Mouse (Mus musculus) stomach, postnatal 0 days (tissue): Measurements from ENCODE around the gene 4930407I10Rik. TPM values are rescaled to one million over a fixed set of nuclear protein-coding genes. Genes with fewer than 3 reads are reported as not detected.
A peak's percentile ranks its signal among the peaks of the same experiment; 100 is the strongest.

Experiments used
- ATAC-seq: fragments of 200-750 bp; cut with Nextera tagmentation; 2 replicates; pipeline ENCODE4 v1.8.0; 2017; ENCODE audit not compliant: low FRiP score, low TSS enrichment
- DNase-seq: peaks from one replicate; pipeline ENCODE4 v3.0.0-alpha.2; 2016; ENCODE audit warnings: low spot score
- H3K27ac ChIP-seq: fragments of 300-500 bp; sonication (generic); replicated peaks from 2 replicates; pipeline ENCODE4 v1.5.1; 2014; ENCODE audit warnings: mild to moderate bottlenecking, control low read depth
- H3K27me3 ChIP-seq: fragments of 300-500 bp; sonication (generic); 2 replicates; pipeline ENCODE4 v1.6.1; 2014; ENCODE audit warnings: low read length; ENCODE audit not compliant: control insufficient read depth, insufficient read depth
- H3K36me3 ChIP-seq: fragments of 300-500 bp; sonication (generic); 2 replicates; pipeline ENCODE4 v1.6.1; 2014; ENCODE audit warnings: low read length, mixed read lengths; ENCODE audit not compliant: control insufficient read depth, insufficient read depth
- H3K4me1 ChIP-seq: fragments of 300-500 bp; sonication (generic); replicated peaks from 2 replicates; pipeline ENCODE4 v1.6.1; 2014; ENCODE audit warnings: antibody characterized with exemption; ENCODE audit not compliant: control insufficient read depth, insufficient read depth
- H3K4me2 ChIP-seq: fragments of 300-500 bp; sonication (generic); replicated peaks from 2 replicates; pipeline ENCODE4 v1.6.1; 2014; ENCODE audit warnings: low read depth, mild to moderate bottlenecking, control low read depth, moderate library complexity
- H3K4me3 ChIP-seq: fragments of 300-500 bp; sonication (generic); 2 replicates; pipeline ENCODE4 v1.5.1; 2014; ENCODE audit warnings: low read depth, low read length, control low read depth
- H3K9ac ChIP-seq: fragments of 300-500 bp; sonication (generic); 2 replicates; pipeline ENCODE4 v1.6.1; 2014; ENCODE audit warnings: mild to moderate bottlenecking, low read length, control low read depth, mixed read lengths
- H3K9me3 ChIP-seq: fragments of 300-500 bp; sonication (generic); 2 replicates; pipeline ENCODE4 v1.6.1; 2016; ENCODE audit warnings: low read length; ENCODE audit not compliant: control insufficient read depth
- CTCF ChIP-seq: IDR thresholded peaks from 2 replicates; pipeline ENCODE4 v1.5.1; 2016; ENCODE audit warnings: antibody characterized with exemption, low read depth, mild to moderate bottlenecking, moderate library complexity
- EP300 ChIP-seq: optimal IDR thresholded peaks from 2 replicates; pipeline ENCODE3; 2016; ENCODE audit warnings: antibody characterized with exemption
- WGBS: fragments of 180-500 bp; shearing (Covaris S2); extraction: QIAGEN DNeasy Blood & Tissue Kit; methylation state at CpG from one replicate; pipeline ENCODE4 v1.1.7; 2014; 5-methylcytosine and 5-hydroxymethylcytosine counted together
- polyA plus RNA-seq: library from polyadenylated mRNA; unstranded; fragments of >200 nt; fragmentation: Nextera tagmentation; extraction: Ambion mirVana; gene quantifications from 2 replicates; pipeline ENCODE4 v1.2.1, GENCODE M21; 2015

4930407I10Rik gene
- polyA plus RNA-seq, 1 experiment from 2014 or later = not detected

DNA sequence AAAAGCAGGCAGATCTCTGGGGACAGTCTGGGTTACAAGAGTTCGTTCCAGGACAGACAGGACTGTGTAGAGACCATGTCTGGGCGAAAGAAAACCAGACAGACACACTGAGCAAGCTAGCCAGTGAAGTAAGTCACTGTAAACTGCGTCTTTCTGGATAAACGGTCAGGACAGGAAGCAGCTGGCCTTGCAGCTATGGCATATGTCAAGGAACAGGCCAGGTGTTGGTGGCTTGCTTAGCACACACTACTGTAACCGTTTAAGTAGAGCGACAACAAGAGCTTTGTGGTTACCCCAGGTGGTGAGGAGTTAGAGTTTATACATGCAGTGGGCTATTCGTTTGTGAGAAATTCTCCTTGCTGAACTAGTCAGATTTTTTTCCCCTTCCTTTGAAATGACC, 31.2 kb upstream of the 4930407I10Rik start:
- no peaks in the 10 kb centered on the region for H3K27me3 ChIP-seq
- H3K36me3 ChIP-seq = peaks cover 14% of the 10 kb centered on the region
- H3K9me3 ChIP-seq = no peaks in the 10 kb centered on the region
- H3K27ac ChIP-seq = no peak overlapping the region
- DNase-seq = no peak
- 73% methylated on average over 7 of the region's 7 CpGs for WGBS
- no peak for ATAC-seq
- no peak for TF ChIP-seq EP300
- no peak for TF ChIP-seq CTCF
- H3K4me1 ChIP-seq = no peaks in the 10 kb centered on the region
- no peak overlapping the region for H3K4me2 ChIP-seq
- H3K9ac ChIP-seq = no peak overlapping the region
- H3K4me3 ChIP-seq = no peak overlapping the region

DNA sequence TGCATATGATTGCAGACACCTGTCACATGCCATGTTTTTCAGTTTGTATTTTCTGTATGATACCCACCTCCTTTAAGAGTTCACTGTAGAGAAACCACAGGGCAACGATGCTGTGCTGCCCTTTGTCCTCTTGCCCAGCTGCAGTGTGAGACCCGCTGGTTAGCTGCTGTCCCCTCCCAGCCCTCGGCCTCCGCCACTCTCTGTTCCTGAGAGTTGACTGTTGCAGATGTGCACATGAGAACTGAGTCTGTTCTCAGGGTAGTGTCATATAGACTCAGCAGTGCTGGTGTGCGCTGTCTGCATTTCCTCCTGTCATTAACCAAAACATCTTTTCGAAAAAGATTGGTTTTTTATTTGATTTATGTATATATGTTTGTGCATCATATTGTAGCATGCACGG, 26.6 kb upstream of the 4930407I10Rik start:
- Histone ChIP-seq H3K4me2 (no peak overlapping the region), H3K36me3 (peaks cover 11% of the 10 kb centered on the region), H3K9me3 (no peaks in the 10 kb centered on the region), H3K4me1 (no peaks in the 10 kb centered on the region), H3K27ac (no peak overlapping the region), H3K9ac (no peak overlapping the region), H3K4me3 (no peak overlapping the region), H3K27me3 (no peaks in the 10 kb centered on the region)
- ATAC-seq = no peak
- TF ChIP-seq EP300 (no peak), CTCF (no peak)
- 90% methylated on average over 7 of the region's 7 CpGs for WGBS
- no peak for DNase-seq

DNA sequence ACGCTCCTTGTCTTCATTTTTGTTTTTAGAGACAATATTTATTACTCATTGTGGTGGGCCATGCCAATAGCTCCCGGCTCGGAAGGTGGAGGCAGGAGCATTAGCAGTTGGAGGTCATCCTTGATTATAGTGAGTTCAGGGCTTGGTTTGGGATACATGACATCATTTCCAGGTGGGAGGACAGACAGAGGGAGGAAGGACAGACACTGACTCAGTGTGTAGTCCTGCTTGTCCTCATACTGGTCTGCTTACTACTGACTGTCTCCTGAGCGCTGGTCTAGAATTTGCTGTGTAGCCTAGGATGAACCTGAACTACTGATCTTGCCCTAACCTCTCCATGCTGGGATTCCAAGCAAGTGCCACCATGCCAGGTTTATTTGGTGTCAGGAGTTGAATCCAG, 25.2 kb upstream of the 4930407I10Rik start, which contains the start of gene Desi1:
TSS of gene Desi1 (minus strand) at position 101 of the 400 bp plus-strand sequence.
- H3K9ac ChIP-seq = no peak within 1 kb of the TSS
- no peak within 1 kb of the TSS for H3K4me2 ChIP-seq
- TF ChIP-seq EP300 (no peak), CTCF (no peak)
- H3K4me3 ChIP-seq = no peak within 1 kb of the TSS
- 89% methylated on average over 4 of the region's 4 CpGs for WGBS
- no peaks in the 10 kb centered on the region for H3K4me1 ChIP-seq
- no peaks in the 10 kb centered on the region for H3K9me3 ChIP-seq
- DNase-seq (no peak), ATAC-seq (no peak)
- H3K36me3 ChIP-seq = peaks cover 9% of the 10 kb centered on the region
- H3K27me3 ChIP-seq = no peaks in the 10 kb centered on the region
- H3K27ac ChIP-seq = no peak within 1 kb of the TSS

DNA sequence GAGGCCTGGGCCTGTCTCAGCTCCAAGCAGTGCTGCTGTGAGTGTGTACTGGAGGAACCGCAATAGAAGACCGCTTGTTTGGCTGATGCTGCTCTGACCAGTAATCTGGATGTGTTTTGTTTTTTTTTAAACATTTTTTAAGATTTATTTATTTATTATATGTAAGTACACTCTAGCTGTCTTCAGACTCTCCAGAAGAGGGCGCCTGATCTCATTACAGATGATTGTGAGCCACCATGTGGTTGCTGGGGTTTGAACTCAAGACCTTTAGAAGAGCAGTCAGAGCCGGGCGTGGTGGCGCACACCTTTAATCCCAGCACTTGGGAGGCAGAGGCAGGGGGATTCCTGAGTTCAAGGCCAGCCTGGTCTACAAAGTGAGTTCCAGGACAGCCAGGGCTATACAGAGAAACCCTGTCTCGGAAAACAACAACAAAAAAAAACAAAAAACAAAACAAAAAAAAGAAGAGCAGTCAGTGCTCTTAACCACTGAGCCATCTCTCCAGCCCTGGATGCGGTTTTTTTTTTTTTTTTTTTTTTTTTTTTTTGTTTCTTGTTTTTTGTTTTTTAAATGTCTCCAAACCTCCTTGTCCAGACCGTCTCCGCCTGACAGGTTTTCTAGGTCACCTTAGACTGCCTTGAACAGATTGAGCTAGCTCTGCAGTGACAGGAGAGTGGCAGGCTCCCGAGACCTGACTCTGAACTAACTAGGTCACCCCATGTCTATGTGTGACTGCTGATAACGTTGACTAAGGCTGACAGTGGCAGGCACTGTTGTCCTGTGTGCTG, 22.9 kb upstream of the 4930407I10Rik start:
- H3K4me2 ChIP-seq = no peak overlapping the region
- H3K4me3 ChIP-seq = no peak overlapping the region
- H3K4me1 ChIP-seq = no peaks in the 10 kb centered on the region
- TF ChIP-seq EP300 (no peak), CTCF (peak; percentile 62)
- H3K27me3 ChIP-seq = no peaks in the 10 kb centered on the region
- WGBS = 79% methylated on average over 12 of the region's 12 CpGs
- H3K9me3 ChIP-seq = no peaks in the 10 kb centered on the region
- DNase-seq (no peak), ATAC-seq (peak; percentile 27; the same call in 1 of the 2 replicates)
- no peak overlapping the region for H3K27ac ChIP-seq
- no peak overlapping the region for H3K9ac ChIP-seq
- peaks cover 12% of the 10 kb centered on the region for H3K36me3 ChIP-seq

DNA sequence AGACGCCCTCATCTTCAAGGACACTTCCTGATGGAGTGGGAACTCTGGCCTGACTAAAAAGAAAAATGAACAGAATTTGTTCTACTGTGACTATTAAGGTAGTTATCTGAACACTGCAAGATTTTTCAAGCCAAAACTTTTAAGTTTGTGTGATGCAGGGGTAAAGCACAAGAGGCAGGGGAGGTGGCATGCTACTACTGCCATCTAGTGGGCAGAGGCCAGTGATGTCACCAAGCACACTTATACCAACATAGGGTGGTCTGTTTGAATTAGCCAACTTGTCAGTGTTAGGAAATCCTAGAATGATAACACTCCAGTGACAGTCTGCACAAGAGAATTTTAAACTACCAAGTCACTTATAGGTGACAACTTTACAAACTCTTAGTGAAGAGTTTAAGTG, 18.3 kb upstream of the 4930407I10Rik start:
- no peaks in the 10 kb centered on the region for H3K9me3 ChIP-seq
- no peak overlapping the region for H3K9ac ChIP-seq
- H3K4me1 ChIP-seq = no peaks in the 10 kb centered on the region
- H3K27me3 ChIP-seq = no peaks in the 10 kb centered on the region
- 88% methylated on average over 1 of the region's 1 CpGs for WGBS
- H3K27ac ChIP-seq = no peak overlapping the region
- DNase-seq (peak; percentile 46), ATAC-seq (peak; percentile 56; the same call in 1 of the 2 replicates)
- no peak overlapping the region for H3K4me2 ChIP-seq
- peaks cover 18% of the 10 kb centered on the region for H3K36me3 ChIP-seq
- TF ChIP-seq EP300 (no peak), CTCF (peak; percentile 87)
- no peak overlapping the region for H3K4me3 ChIP-seq

DNA sequence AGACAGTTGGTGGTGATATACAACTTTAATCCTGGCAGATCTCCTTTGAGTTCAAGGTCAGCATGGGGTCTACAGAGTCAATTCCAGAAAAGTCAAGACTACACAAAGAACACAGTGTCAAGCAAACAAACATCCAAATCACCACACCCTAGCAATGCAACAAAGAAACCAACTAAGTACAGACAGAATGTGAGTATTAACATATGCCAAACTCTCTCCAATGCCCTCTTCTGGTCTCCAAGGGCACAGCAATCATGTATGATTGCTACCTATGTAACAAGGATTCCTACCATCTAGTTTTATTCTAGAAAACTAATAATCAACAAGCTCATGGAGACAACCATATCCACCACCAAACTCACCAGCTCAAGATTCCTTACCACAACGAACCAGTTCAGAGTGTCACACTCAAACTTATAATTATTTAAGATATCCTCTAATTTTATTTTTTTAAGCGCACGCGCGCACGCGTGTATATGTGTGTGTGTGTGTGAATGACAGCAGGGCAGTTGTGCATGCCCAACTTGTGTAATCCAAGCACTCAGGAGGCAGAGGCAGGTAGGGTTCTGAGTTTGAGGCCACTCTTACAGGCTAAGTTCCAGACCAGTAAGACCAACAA, 14.7 kb upstream of the 4930407I10Rik start:
- peaks cover 10% of the 10 kb centered on the region; the same call in 1 of the 2 replicates for H3K36me3 ChIP-seq
- WGBS = 95% methylated on average over 7 of the region's 7 CpGs
- no peak overlapping the region for H3K27ac ChIP-seq
- no peak for DNase-seq
- no peak overlapping the region for H3K9ac ChIP-seq
- H3K9me3 ChIP-seq = no peaks in the 10 kb centered on the region
- no peak for ATAC-seq
- no peak overlapping the region for H3K4me2 ChIP-seq
- no peak for TF ChIP-seq EP300
- peak; percentile 60 for TF ChIP-seq CTCF
- H3K4me3 ChIP-seq = no peak overlapping the region
- H3K4me1 ChIP-seq = 0 out of 2 replicates have a peak, but pooled peaks cover 5% of the 10 kb centered on the region
- no peaks in the 10 kb centered on the region for H3K27me3 ChIP-seq
